Mouse (Mus musculus): ENCODE data around the gene Cd59a.
A peak's percentile ranks its signal among the peaks of the same experiment; 100 is the strongest.

Gene Cd59a

GRCm38 (mm10) chr2:104144004-104144403, 48.4 kb downstream of the Cd59a start:
- no peak for DNase-seq (ENCODE audit: low spot score)

GRCm38 (mm10) chr2:104145983-104146382, 50.4 kb downstream of the Cd59a start:
- DNase-seq (ENCODE audit: low spot score), result peak; percentile 61

GRCm38 (mm10) chr2:104147910-104148561, 52.4 kb downstream of the Cd59a start:
- DNase-seq (ENCODE audit: low spot score), result no peak

GRCm38 (mm10) chr2:104150608-104151397, 55.2 kb downstream of the Cd59a start:
- no peak for DNase-seq (ENCODE audit: low spot score)

- DNase-seq (ENCODE audit: low spot score), result no peak
These were observed 57.7 kb downstream of the Cd59a start for GRCm38 (mm10) chr2:104153345-104153744.

GRCm38 (mm10) chr2:104153876-104154275, 58.3 kb downstream of the Cd59a start:
- no peak for DNase-seq (ENCODE audit: low spot score)

- no peak for DNase-seq (ENCODE audit: low spot score)
These were observed 62.2 kb downstream of the Cd59a start for GRCm38 (mm10) chr2:104157831-104158230.

GRCm38 (mm10) chr2:104163418-104163817, 67.8 kb downstream of the Cd59a start:
- no peak for DNase-seq (ENCODE audit: low spot score)

GRCm38 (mm10) chr2:104163978-104164487, 68.4 kb downstream of the Cd59a start:
- DNase-seq (ENCODE audit: low spot score), result no peak

All from spleen, adult 12 weeks (tissue).